Mouse (Mus musculus) olfactory bulb, adult 2 months (tissue): ENCODE results near the gene Pfn1. TPM values are rescaled to one million over a fixed set of nuclear protein-coding genes. Genes with fewer than 3 reads are reported as not detected.

Experiments
- H3K27ac ChIP-seq: fragments of 200-500 bp; 2 replicates; pipeline ENCODE4 v1.5.1; 2012; ENCODE audit warnings: low read depth, low read length; ENCODE audit not compliant: insufficient read depth
- H3K4me1 ChIP-seq: fragments of 200-500 bp; 2 replicates; pipeline ENCODE4 v1.6.1; 2012; ENCODE audit warnings: low read length; ENCODE audit not compliant: control insufficient read depth, insufficient read depth
- H3K4me3 ChIP-seq: fragments of 200-500 bp; 2 replicates; pipeline ENCODE4 v1.5.1; 2012; ENCODE audit warnings: mild to moderate bottlenecking, low read depth, low read length, moderate library complexity; ENCODE audit not compliant: insufficient read depth
- CTCF ChIP-seq: fragments of 200-500 bp; IDR thresholded peaks from 2 replicates; pipeline ENCODE4 v1.5.1; 2012; ENCODE audit warnings: low read depth, mild to moderate bottlenecking, low read length, moderate library complexity; ENCODE audit not compliant: insufficient read depth
- POLR2A ChIP-seq: fragments of 200-500 bp; IDR thresholded peaks from 2 replicates; pipeline ENCODE4 v1.6.1; 2012; ENCODE audit warnings: mild to moderate bottlenecking, low read depth, low read length, moderate library complexity; ENCODE audit not compliant: insufficient read depth
- WGBS: fragments of 180-500 bp; shearing (Covaris S2); methylation state at CpG from one replicate; pipeline ENCODE4 v1.1.7; 2018; 5-methylcytosine and 5-hydroxymethylcytosine counted together
- polyA plus RNA-seq: library from polyadenylated mRNA; stranded (reverse); fragments of >200 nt; gene quantifications from 2 replicates; pipeline ENCODE4 v1.2.4, GENCODE M21; 2012; ENCODE audit warnings: low replicate concordance; ENCODE audit not compliant: missing spikeins, insufficient read depth, insufficient read length

Pfn1 gene
- polyA plus RNA-seq, 1 experiment: 496 TPM

- H3K4me1 ChIP-seq: peaks cover under 1% of the 10 kb centered on the region; the same call in 1 of the 2 replicates
- no peak for TF ChIP-seq POLR2A
- no peak for TF ChIP-seq CTCF
- WGBS: 69% methylated on average over 3 of the region's 3 CpGs
Measured at GRCm38 (mm10) chr11:70693504-70693903, 39.1 kb upstream of the Pfn1 start.

GRCm38 (mm10) chr11:70689578-70689977 lies 35.1 kb upstream of the Pfn1 start:
- TF ChIP-seq POLR2A: no peak
- TF ChIP-seq CTCF: no peak
- H3K4me3 ChIP-seq: no peak overlapping the region
- no peak overlapping the region for H3K27ac ChIP-seq
- peaks cover 6% of the 10 kb centered on the region; the same call in 1 of the 2 replicates for H3K4me1 ChIP-seq
- WGBS: 41% methylated on average over 4 of the region's 4 CpGs

More at GRCm38 (mm10) chr11:70693504-70693903, 39.1 kb upstream of the Pfn1 start:
- Histone ChIP-seq H3K4me3 (no peak overlapping the region), H3K27ac (no peak overlapping the region)

- Histone ChIP-seq H3K27ac (peak overlapping the region; percentile 67), H3K4me1 (peaks cover 6% of the 10 kb centered on the region; the same call in 1 of the 2 replicates)
- 4% methylated on average over 8 of the region's 8 CpGs for WGBS
Measured at GRCm38 (mm10) chr11:70688372-70688771, 33.9 kb upstream of the Pfn1 start.

GRCm38 (mm10) chr11:70687601-70688199 lies 33.3 kb upstream of the Pfn1 start, which contains the start of gene Camta2:
Camta2 (minus strand) TSS chr11:70688105.
- H3K4me3 ChIP-seq: peak within 1 kb of the TSS; percentile 87
- peak within 1 kb of the TSS; percentile 67 for H3K27ac ChIP-seq
- TF ChIP-seq POLR2A (peak; percentile 88), CTCF (peak; percentile 73)
- under 1% methylated on average over 55 of the region's 55 CpGs for WGBS
- peaks cover 8% of the 10 kb centered on the region; the same call in 1 of the 2 replicates for H3K4me1 ChIP-seq

More at GRCm38 (mm10) chr11:70688372-70688771, 33.9 kb upstream of the Pfn1 start:
- H3K4me3 ChIP-seq: peak overlapping the region; percentile 87
- no peak for TF ChIP-seq POLR2A
- TF ChIP-seq CTCF: no peak

- Histone ChIP-seq H3K4me3 (peak overlapping the region; percentile 87), H3K27ac (peak overlapping the region; percentile 67), H3K4me1 (peaks cover 15% of the 10 kb centered on the region)
- WGBS: under 1% methylated on average over 16 of the region's 16 CpGs
- TF ChIP-seq POLR2A (no peak), CTCF (no peak)
Measured at GRCm38 (mm10) chr11:70686901-70687566, 32.6 kb upstream of the Pfn1 start.

- 88% methylated on average over 5 of the region's 5 CpGs for WGBS
- TF ChIP-seq POLR2A (no peak), CTCF (no peak)
- Histone ChIP-seq H3K4me1 (peaks cover 16% of the 10 kb centered on the region), H3K27ac (no peak overlapping the region), H3K4me3 (no peak overlapping the region)
Measured at GRCm38 (mm10) chr11:70683640-70684039, 29.2 kb upstream of the Pfn1 start.

- Histone ChIP-seq H3K4me1 (peaks cover 11% of the 10 kb centered on the region), H3K27ac (no peak overlapping the region), H3K4me3 (no peak overlapping the region)
- WGBS: 9% methylated on average over 11 of the region's 11 CpGs
- TF ChIP-seq CTCF: no peak
- TF ChIP-seq POLR2A: no peak
Measured at GRCm38 (mm10) chr11:70681897-70682581, 27.6 kb upstream of the Pfn1 start.

- 73% methylated on average over 12 of the region's 12 CpGs for WGBS
- TF ChIP-seq CTCF (no peak), POLR2A (no peak)
- no peak overlapping the region for H3K27ac ChIP-seq
- H3K4me3 ChIP-seq: no peak overlapping the region
- H3K4me1 ChIP-seq: peaks cover 10% of the 10 kb centered on the region
Measured at GRCm38 (mm10) chr11:70681170-70681569, 26.7 kb upstream of the Pfn1 start.

GRCm38 (mm10) chr11:70679894-70680293 lies 25.4 kb upstream of the Pfn1 start:
- TF ChIP-seq POLR2A (no peak), CTCF (no peak)
- H3K27ac ChIP-seq: no peak overlapping the region
- H3K4me3 ChIP-seq: no peak overlapping the region
- WGBS: 87% methylated on average over 8 of the region's 8 CpGs
- peaks cover 10% of the 10 kb centered on the region for H3K4me1 ChIP-seq
